Mouse (Mus musculus) forebrain, embryonic 15.5 days (tissue): Measurements from ENCODE around the gene Vhl. TPM values are rescaled to one million over a fixed set of nuclear protein-coding genes. Genes with fewer than 3 reads are reported as not detected.

ENCODE experiments used
- ATAC-seq: fragments of 200-750 bp; cut with Nextera tagmentation; replicated peaks from 2 replicates; pipeline ENCODE4 v1.8.0; 2017; ENCODE audit warnings: mild to moderate bottlenecking, moderate TSS enrichment, moderate library complexity
- H3K27ac ChIP-seq: fragments of 300-500 bp; sonication (generic); replicated peaks from 2 replicates; pipeline ENCODE4 v1.5.1; 2015; ENCODE audit warnings: mild to moderate bottlenecking, inconsistent platforms
- H3K27me3 ChIP-seq: fragments of 300-500 bp; sonication (generic); 2 replicates; pipeline ENCODE4 v1.6.1; 2015; ENCODE audit warnings: inconsistent platforms
- H3K36me3 ChIP-seq: fragments of 300-500 bp; sonication (generic); 2 replicates; pipeline ENCODE4 v1.6.1; 2015; ENCODE audit warnings: mild to moderate bottlenecking, inconsistent platforms
- H3K4me1 ChIP-seq: fragments of 300-500 bp; sonication (generic); 2 replicates; pipeline ENCODE4 v1.6.1; 2015; ENCODE audit warnings: inconsistent platforms
- H3K4me2 ChIP-seq: fragments of 300-500 bp; sonication (generic); replicated peaks from 2 replicates; pipeline ENCODE4 v1.6.1; 2015; ENCODE audit warnings: mild to moderate bottlenecking, inconsistent platforms
- H3K4me3 ChIP-seq: fragments of 300-500 bp; sonication (generic); 2 replicates; pipeline ENCODE4 v1.5.1; 2015; ENCODE audit warnings: mild to moderate bottlenecking, inconsistent platforms
- H3K9ac ChIP-seq: fragments of 300-500 bp; sonication (generic); replicated peaks from 2 replicates; pipeline ENCODE4 v1.6.1; 2015; ENCODE audit warnings: mild to moderate bottlenecking, inconsistent platforms
- H3K9me3 ChIP-seq: fragments of 300-500 bp; sonication (generic); 2 replicates; pipeline ENCODE4 v1.6.1; 2016; ENCODE audit warnings: inconsistent platforms
- WGBS: fragments of 180-500 bp; shearing (Covaris S2); methylation state at CpG from one replicate; pipeline ENCODE4 v1.1.7; 2015; ENCODE audit warnings: mixed read lengths; 5-methylcytosine and 5-hydroxymethylcytosine counted together
- polyA plus RNA-seq: library from polyadenylated mRNA; unstranded; fragments of >200 nt; fragmentation: Nextera tagmentation; extraction: Ambion mirVana; gene quantifications from 2 replicates; pipeline ENCODE4 v1.2.1, GENCODE M21; 2015

The Vhl gene
- polyA plus RNA-seq, 1 experiment from 2014 or later = 83.6 TPM

DNA sequence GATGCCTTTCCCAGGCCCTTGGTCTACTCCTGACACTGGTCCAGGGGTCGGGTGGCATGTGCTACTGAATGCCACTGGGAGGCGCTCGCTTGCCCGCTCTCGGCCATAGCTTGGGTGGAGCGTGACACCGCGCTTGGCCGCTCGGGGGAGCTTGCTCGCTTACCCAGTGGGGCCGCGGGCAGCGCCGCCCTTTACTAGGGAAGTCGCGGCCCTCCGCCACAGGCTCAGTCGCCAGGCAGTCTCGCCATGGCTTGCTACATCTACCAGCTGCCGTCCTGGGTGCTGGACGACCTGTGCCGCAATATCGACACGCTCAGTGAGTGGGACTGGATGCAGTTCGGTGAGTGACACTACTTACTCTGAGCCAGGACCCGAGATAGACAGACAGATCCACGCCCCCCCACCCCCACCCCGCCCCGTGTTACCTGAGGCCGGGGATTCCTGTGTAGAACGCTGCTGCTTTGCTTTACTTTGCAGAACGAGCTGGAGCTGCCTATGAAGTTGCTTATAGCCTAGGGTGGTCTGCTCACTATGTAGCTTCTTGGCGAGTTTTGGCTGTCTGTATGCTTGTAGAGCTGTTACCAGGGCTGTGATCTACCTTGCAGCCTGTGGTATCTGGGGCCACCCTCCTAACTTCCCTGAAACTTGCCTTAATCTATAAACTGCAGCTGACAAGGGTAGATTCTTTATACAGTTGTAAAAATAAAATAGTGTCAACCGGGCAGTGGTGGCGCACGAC is 14.7 kb downstream of the Vhl start, which contains the start of gene Irak2:
TSS of gene Irak2 (plus strand) at position 166 of the 739 bp plus-strand sequence.
- Histone ChIP-seq H3K9me3 (no peaks in the 10 kb centered on the region), H3K4me3 (peak within 1 kb of the TSS; percentile 45), H3K9ac (peak within 1 kb of the TSS; percentile 44), H3K4me2 (peak within 1 kb of the TSS; percentile 66), H3K27me3 (no peaks in the 10 kb centered on the region), H3K36me3 (no peaks in the 10 kb centered on the region), H3K4me1 (no peaks in the 10 kb centered on the region), H3K27ac (no peak within 1 kb of the TSS)
- peak; percentile 95 for ATAC-seq
- 8% methylated on average over 37 of the region's 37 CpGs for WGBS

DNA sequence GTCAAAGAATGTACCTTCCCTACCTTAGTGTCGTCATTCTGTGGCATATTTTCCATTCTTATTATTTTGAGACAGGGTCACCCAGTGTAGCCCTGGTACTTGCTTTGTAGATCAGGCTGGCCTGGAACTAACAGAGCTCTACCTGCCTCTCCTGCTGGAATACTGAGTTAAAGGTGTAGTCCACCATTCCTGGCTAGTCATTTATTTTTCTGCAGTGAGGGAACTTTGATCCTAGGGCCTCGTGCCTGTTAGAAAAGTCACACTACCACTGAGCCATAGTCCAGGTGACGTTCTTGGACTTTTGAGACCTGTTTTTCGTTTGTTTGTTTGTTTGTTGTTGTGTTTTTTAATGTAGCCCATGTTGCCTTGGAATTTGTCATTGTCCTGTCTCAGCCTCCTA is 15.4 kb downstream of the Vhl start:
- ATAC-seq = no peak
- Histone ChIP-seq H3K9me3 (no peaks in the 10 kb centered on the region), H3K4me1 (no peaks in the 10 kb centered on the region), H3K4me3 (no peak overlapping the region), H3K27me3 (no peaks in the 10 kb centered on the region), H3K27ac (no peak overlapping the region), H3K36me3 (no peaks in the 10 kb centered on the region), H3K4me2 (no peak overlapping the region), H3K9ac (no peak overlapping the region)
- 85% methylated on average over 4 of the region's 4 CpGs for WGBS

DNA sequence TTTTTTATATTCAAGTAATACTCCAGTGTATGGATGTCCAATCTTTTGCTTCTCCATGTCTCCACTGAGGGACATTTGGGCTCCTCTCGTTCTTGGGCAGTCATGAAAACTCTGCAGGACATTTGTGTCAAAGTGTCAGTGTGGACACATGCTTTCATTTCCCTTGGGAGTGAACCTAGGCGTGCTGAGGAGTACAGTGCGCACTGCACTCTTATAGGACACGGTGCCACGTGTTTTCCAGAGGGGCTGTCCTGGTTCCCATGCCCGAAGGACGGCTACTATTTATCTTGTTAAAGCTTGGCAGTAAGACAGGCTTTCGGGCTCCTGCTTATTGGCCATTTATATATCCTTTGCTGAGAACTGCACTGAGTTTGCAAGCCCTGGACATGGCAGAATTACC is 18.8 kb downstream of the Vhl start:
- Histone ChIP-seq H3K27me3 (no peaks in the 10 kb centered on the region), H3K9me3 (no peaks in the 10 kb centered on the region), H3K9ac (no peak overlapping the region), H3K4me1 (no peaks in the 10 kb centered on the region), H3K4me3 (no peak overlapping the region), H3K36me3 (no peaks in the 10 kb centered on the region), H3K27ac (no peak overlapping the region), H3K4me2 (no peak overlapping the region)
- ATAC-seq = no peak
- 87% methylated on average over 8 of the region's 8 CpGs for WGBS

- Histone ChIP-seq H3K9ac (no peak overlapping the region), H3K9me3 (no peaks in the 10 kb centered on the region), H3K27ac (no peak overlapping the region), H3K4me1 (no peaks in the 10 kb centered on the region), H3K36me3 (no peaks in the 10 kb centered on the region), H3K4me2 (no peak overlapping the region), H3K4me3 (no peak overlapping the region), H3K27me3 (no peaks in the 10 kb centered on the region)
- WGBS = 89% methylated on average over 4 of the region's 4 CpGs
- ATAC-seq = no peak
Observed at GRCm38 (mm10) chr6:113643021-113643420, 19.3 kb downstream of the Vhl start.

DNA sequence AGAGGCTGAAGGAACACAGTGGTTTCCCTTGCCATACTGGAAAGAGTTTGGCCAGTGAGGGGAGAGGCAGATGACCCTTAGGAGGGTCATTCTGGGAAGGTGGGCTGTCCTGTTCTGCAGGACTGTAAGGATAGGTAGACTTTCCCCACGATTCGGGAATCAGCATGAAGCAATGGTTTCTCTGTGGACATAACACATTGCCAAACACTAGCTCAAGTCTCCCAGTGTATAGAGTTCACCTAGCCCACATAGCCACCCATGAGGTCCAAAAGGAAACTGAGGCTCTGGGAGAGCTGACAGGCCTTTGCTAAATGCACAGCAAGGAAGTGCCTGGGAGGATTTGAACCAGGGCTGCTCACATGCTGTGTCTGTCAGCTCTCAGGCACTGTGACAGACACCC is 20.2 kb downstream of the Vhl start:
- no peaks in the 10 kb centered on the region for H3K9me3 ChIP-seq
- WGBS = 90% methylated on average over 2 of the region's 2 CpGs
- H3K9ac ChIP-seq = no peak overlapping the region
- no peak overlapping the region for H3K4me2 ChIP-seq
- no peak for ATAC-seq
- H3K4me1 ChIP-seq = no peaks in the 10 kb centered on the region
- no peak overlapping the region for H3K27ac ChIP-seq
- H3K4me3 ChIP-seq = no peak overlapping the region
- no peaks in the 10 kb centered on the region for H3K36me3 ChIP-seq
- no peaks in the 10 kb centered on the region for H3K27me3 ChIP-seq

- 85% methylated on average over 8 of the region's 8 CpGs for WGBS
- no peaks in the 10 kb centered on the region for H3K27me3 ChIP-seq
- no peaks in the 10 kb centered on the region for H3K4me1 ChIP-seq
- H3K9me3 ChIP-seq = no peaks in the 10 kb centered on the region
- no peak overlapping the region for H3K9ac ChIP-seq
- H3K27ac ChIP-seq = no peak overlapping the region
- H3K4me2 ChIP-seq = no peak overlapping the region
- no peak for ATAC-seq
- no peaks in the 10 kb centered on the region for H3K36me3 ChIP-seq
- no peak overlapping the region for H3K4me3 ChIP-seq
Observed at GRCm38 (mm10) chr6:113644808-113645207, 21.0 kb downstream of the Vhl start.

DNA sequence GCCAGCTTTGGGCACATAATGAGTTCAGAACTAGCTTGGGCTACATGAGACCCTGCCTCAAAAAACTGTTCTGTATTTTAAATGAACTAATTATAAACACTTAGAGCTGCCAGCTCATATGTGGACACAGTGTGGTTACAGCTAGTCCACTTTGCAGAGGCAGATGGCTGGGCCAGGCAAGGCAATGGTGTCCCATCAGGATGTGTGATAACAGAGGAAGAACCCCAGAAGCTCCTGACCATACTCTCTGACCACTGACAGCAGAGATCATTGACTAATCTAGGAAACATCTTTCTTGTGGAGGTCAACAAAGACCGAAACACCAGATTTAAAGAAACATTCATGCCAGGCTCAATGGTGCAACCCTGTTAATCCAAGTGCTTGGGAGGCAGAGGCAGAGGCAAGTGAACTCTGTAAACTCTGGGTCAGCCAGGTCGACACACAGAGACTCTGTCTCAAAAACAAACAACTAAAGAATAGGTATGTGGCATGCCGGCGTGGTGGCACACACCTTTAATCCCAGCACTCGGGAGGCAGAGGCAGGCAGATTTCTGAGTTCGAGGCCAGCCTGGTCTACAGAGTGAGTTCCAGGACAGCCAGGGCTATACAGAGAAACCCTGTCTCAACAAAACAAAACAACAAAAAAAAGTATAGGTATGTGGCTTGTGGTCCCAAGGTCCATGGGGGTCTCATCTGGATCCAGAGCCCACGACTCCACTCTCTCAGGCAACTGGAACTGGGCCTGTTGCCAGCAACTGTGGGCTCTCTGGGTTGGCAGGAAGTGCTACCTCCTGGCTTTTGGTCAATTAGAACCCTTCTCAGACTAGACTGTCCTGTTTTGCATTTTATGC is 25.8 kb downstream of the Vhl start:
- Histone ChIP-seq H3K27me3 (no peaks in the 10 kb centered on the region), H3K4me2 (no peak overlapping the region), H3K9me3 (no peaks in the 10 kb centered on the region), H3K4me3 (no peak overlapping the region), H3K36me3 (no peaks in the 10 kb centered on the region), H3K27ac (no peak overlapping the region), H3K4me1 (no peaks in the 10 kb centered on the region), H3K9ac (no peak overlapping the region)
- ATAC-seq = no peak
- 81% methylated on average over 7 of the region's 7 CpGs for WGBS

DNA sequence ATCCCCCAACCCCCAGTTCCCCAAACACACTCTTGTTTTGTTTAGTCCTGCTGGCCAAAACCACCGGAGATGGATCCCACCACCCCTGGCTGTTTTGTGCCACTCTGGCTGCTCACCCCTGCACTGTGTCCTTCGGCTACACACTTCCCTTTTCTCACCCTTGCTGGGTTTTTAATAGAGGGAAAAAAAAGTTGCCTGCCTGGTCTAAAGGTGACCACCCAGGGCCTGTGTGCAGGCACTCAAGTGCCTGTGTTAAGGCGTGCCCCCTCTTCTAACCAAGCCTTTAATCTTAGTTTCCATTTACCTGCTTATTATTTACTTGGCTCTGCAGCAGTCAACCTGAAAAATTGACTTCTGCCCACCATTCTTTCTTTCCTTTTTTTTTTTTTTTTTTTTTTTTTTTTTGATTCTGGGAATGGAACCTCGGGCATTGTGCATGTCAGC is 26.5 kb downstream of the Vhl start:
- no peak for ATAC-seq
- no peaks in the 10 kb centered on the region for H3K27me3 ChIP-seq
- no peaks in the 10 kb centered on the region for H3K9me3 ChIP-seq
- no peaks in the 10 kb centered on the region for H3K4me1 ChIP-seq
- WGBS = 78% methylated on average over 4 of the region's 4 CpGs
- H3K4me2 ChIP-seq = no peak overlapping the region
- no peak overlapping the region for H3K27ac ChIP-seq
- H3K36me3 ChIP-seq = no peaks in the 10 kb centered on the region
- H3K4me3 ChIP-seq = no peak overlapping the region
- no peak overlapping the region for H3K9ac ChIP-seq

DNA sequence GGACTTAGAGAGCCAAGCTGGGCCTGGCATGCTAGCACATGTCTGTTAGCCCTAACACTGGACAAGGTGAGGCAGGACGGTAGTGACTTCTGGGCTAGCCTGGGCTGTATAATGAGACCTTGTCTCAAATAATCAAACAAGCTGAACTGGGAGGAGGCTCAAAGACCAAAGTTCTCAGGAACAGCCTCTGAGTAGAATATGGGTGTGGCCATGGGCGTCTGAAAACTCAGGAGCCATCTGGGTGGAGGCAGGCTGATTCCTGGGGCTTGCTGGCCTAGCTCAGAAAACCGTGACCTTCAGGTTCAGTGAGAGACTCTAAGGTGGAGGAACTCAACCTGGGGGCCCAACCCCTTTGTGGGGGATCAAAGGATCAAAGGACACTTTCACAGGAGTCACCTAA is 27.9 kb downstream of the Vhl start:
- no peak for ATAC-seq
- H3K9ac ChIP-seq = no peak overlapping the region
- H3K4me1 ChIP-seq = no peaks in the 10 kb centered on the region
- 73% methylated on average over 3 of the region's 3 CpGs for WGBS
- no peaks in the 10 kb centered on the region for H3K27me3 ChIP-seq
- no peak overlapping the region for H3K4me2 ChIP-seq
- H3K36me3 ChIP-seq = no peaks in the 10 kb centered on the region
- no peaks in the 10 kb centered on the region for H3K9me3 ChIP-seq
- H3K4me3 ChIP-seq = no peak overlapping the region
- H3K27ac ChIP-seq = no peak overlapping the region

DNA sequence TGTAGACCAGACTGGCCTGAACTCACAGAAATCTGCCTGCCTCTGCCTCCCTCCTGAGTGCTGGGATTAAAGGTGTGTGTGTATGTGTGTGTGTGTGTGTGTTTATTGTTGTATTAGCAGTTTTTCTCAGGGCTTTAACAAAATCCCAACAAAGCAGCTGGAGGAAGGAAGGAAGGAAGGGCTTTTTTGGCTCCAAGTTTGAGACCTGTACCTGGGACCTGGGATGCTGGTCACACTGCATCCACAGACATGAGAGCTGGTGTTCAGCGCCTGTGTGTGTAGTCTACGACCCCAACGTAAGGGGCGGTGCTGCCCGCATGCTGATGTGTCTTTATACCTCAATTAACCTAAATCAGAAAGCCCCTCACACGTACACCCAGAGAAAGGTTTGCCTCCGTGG is 29.8 kb downstream of the Vhl start:
- WGBS = 86% methylated on average over 7 of the region's 7 CpGs
- no peak for ATAC-seq
- Histone ChIP-seq H3K4me1 (no peaks in the 10 kb centered on the region), H3K9ac (no peak overlapping the region), H3K27me3 (no peaks in the 10 kb centered on the region), H3K4me2 (no peak overlapping the region), H3K27ac (no peak overlapping the region), H3K36me3 (no peaks in the 10 kb centered on the region), H3K4me3 (no peak overlapping the region), H3K9me3 (no peaks in the 10 kb centered on the region)

DNA sequence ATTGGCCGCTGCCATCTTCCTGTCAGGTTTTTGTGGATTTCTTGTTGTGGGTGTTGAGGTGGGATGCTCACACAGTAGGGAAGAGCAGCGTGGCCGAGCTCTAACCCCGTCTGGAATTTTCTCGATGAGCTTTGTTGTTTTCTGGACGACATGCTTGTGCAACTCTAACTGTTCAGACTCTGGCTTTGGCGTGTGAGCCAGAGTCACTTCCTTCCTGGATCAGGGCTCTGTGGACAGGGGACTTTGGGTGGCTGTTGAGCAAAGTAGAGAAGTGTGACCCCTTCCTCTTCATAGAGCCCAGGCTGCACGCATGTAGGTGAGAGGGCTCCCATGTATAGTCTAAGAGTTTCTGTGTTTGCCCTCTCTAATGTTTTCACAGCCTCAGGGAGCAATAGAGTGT is 30.3 kb downstream of the Vhl start:
- 87% methylated on average over 8 of the region's 8 CpGs for WGBS
- no peak overlapping the region for H3K4me3 ChIP-seq
- no peak overlapping the region for H3K4me2 ChIP-seq
- no peaks in the 10 kb centered on the region for H3K36me3 ChIP-seq
- H3K9ac ChIP-seq = no peak overlapping the region
- no peak overlapping the region for H3K27ac ChIP-seq
- no peak for ATAC-seq
- no peaks in the 10 kb centered on the region for H3K27me3 ChIP-seq
- H3K4me1 ChIP-seq = no peaks in the 10 kb centered on the region
- no peaks in the 10 kb centered on the region for H3K9me3 ChIP-seq

DNA sequence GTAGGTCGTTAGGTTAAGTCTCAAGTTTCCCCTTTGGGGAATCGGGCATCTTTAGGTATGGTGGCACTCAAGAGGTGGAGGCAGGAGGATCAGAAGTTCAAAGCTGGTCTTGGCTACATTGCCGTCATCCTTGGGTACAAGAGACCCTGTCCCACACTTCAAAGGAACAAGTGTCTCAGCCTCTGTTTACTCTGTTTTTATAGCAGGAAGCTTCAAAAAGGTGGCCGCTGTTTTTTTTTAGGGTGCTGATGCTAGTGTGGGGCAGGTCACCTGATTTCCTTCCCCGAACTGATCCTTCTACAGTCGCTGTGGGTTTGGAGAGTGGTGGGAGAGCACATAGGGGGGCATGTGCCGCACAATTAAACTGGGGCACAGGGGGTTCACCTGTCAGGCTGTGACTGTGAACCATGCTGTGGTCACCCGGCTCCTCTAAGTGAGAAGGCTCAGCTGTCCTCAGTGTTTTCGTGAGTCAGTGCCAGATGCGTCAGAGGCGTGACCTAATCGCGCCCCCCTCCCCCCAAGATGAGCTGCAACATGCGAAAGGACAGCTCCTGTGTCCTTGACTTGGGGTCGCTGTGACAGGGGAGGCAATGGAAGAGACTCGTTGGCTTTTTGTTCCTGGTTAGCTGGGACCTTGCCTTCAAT is 31.1 kb downstream of the Vhl start:
- no peak overlapping the region for H3K4me3 ChIP-seq
- H3K4me2 ChIP-seq = no peak overlapping the region
- no peaks in the 10 kb centered on the region for H3K4me1 ChIP-seq
- no peak overlapping the region for H3K27ac ChIP-seq
- no peaks in the 10 kb centered on the region for H3K36me3 ChIP-seq
- H3K27me3 ChIP-seq = no peaks in the 10 kb centered on the region
- H3K9ac ChIP-seq = no peak overlapping the region
- no peaks in the 10 kb centered on the region for H3K9me3 ChIP-seq
- ATAC-seq = no peak
- 87% methylated on average over 16 of the region's 16 CpGs for WGBS
